Mouse (Mus musculus) layer of hippocampus, postnatal 36 days (tissue): ENCODE results near the gene Bcl11a. TPM values are rescaled to one million over a fixed set of nuclear protein-coding genes. Genes with fewer than 3 reads are reported as not detected.

ENCODE experiments used
- DNase-seq, 2 experiments: peaks; one replicate each; pipeline ENCODE4 v3.0.0; 2022
- total RNA-seq, 2 experiments: library from RNA; stranded (reverse); gene quantifications; 2 replicates each; pipeline ENCODE4 v1.2.3; 2021

Bcl11a gene
- total RNA-seq: 100 to 1,000 TPM; 112 to 113 TPM

DNA sequence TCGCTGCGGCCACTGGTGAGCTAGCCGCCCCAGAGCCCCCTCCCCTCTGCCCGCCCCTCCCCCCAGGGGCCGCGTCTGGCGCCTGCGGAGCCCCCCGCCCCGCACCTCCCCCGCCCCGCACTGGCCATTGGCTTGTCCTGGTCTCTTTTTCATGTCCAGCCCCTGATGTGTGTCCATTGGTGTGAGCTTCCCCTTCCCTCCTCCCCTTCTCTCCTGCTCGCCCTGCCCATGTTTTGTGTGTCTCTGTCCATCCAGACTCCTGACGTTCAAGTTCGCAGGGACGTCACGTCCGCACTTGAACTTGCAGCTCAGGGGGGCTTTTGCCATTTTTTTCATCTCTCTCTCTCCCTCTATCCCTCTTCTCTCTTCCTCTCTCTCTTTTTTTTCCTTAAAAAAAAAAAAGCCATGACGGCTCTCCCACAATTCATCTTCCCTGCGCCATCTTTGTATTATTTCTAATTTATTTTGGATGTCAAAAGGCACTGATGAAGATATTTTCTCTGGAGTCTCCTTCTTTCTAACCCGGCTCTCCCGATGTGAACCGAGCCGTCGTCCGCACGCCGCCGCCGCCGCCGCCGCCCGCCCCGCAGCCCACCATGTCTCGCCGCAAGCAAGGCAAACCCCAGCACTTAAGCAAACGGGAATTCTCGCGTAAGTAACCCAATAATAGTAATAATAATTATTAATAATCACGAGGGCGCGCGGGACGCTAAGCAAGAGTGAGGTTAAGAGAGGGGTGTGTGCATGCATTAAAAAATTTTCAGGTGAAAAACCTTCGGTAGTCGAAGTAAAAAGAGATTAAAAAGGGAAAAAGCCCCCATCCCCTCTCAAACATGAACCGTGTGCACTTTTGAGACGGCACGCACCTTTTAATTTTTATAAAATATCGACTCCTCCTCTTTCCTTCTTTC is at the start of gene Bcl11a:
Gene Bcl11a (plus strand): TSS at position 262 of the 911 bp plus-strand sequence.
- no peak for DNase-seq

DNA sequence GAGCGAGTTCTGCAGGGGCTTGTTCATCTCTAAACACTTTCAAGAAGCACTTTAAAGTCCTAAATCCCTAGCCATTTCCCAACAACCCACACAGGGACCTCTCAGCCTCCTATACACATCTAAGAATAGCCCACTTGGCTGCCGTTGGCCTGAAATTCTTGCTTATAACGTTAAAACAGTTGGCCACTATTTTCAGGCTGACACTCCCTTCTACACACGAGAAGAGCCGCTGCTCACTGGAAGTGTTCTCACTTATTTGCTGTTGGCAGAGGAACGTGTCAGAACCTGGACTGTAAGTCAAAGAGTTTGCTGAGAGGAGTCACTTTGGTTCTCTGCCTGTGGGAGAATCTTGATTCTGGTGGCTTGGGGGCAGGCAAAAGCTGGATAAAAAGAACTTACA is 33.8 kb upstream of the Bcl11a start:
- DNase-seq: no peak

DNA sequence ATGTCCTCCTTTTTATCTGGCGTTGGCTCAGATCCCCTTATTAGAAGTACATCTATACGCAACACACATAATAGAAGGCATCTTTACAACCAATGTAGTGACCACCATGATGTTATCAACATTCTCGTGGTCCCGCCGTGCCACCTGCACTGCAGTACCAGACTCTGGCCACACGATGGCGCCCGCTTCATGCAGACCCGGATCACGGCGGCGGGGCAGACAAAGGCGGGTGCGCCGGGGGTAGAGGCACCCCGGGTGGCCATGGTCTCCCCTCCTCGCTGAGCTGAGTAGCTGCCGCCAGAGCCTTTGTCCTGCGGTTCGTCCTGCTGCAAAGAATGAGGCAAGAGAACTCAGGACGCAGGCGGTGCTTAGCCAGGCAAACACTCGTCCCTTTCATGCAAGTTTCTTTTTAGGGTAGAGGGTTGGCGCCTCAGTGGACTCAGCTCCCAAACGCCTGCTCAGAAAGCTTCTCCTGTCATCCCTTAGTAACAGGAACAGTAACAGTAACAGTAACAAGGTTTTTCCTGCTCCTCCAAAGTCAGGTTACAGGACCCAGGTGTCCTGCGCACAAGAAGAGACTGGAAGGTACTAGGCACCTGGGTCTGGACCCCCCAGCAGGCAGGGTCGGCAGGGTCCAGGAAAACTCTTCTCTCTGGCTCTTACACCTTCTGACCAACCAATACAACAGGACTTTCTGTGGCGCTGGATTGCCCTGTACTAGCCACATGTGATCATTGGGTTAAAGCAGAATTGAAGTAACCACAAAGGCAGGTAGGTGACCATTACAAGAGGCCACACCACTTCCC is 28.4 kb upstream of the Bcl11a start:
- DNase-seq: peak; percentile 82 to 85

DNA sequence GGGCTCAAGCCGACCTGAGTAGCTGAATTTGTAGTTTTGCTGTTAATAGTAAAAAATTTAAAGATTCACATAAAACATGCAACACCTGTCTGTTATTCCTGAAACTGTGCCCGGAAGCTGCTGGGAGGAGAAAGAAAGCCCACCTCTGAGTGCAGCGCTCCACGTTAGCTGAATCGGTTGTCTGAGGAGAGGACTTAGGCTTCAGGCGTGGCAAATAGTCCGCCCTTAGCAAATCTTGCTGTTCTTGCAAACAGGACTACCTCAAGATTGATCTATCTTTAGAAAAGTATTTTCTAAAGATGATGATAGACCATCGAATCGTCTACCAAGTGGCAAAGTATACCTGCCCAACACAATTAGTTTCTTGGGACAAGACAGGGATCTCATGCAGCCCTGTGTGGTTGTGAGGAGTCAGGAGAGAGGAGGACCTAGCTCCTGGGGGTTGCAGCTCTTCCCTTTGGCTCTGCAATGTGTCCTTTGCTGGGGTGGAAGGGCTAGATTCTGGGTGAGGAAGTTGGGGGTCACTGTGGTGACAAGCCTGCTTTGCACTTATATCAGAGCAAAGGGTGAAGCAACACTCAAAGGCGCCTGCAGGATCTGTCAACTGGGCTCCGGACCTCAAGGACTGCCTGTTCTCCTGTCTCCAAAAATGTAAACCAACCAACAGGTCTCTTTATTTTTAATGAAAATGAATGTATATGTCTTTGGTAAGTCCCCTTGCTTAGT is 27.7 kb upstream of the Bcl11a start:
- no peak for DNase-seq

DNA sequence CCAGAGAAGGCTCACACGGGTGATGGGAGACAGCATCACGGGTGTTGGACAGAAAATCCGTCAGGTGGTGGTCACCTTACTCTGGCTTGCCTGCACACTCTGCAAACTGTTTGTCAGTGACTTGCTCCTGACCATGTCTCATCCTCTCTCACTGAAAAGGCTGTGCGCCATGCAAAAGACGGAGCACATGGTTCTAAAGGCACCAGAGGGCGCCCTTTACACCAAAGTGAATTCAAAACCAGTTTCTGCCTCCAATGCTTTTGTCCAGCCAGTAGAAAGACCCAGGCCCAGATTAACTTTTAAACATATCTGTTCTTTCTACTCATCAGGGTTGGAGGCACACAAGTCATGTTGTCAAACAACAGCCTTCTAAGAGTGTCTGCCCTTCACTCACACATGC is 25.0 kb upstream of the Bcl11a start:
- DNase-seq: no peak

DNA sequence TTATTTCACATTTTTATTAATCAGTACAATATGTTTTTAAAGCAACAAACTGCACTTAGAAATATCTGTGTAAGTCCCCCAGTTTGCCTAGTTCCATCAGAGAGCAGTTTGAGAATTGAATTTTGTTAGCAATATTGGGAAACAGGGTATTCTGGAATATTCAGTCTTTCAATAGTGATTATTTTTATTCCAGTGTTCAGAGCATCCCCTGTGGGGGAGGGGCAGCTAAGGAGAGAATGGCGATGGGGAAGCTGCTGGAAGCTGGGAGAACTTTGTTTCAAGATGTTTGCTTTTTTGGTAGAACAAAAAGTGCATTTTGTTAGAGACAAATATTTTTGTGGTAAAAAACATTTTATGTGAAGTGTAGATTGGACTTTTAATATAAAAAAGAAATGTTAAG is 18.7 kb upstream of the Bcl11a start:
- DNase-seq: no peak

DNA sequence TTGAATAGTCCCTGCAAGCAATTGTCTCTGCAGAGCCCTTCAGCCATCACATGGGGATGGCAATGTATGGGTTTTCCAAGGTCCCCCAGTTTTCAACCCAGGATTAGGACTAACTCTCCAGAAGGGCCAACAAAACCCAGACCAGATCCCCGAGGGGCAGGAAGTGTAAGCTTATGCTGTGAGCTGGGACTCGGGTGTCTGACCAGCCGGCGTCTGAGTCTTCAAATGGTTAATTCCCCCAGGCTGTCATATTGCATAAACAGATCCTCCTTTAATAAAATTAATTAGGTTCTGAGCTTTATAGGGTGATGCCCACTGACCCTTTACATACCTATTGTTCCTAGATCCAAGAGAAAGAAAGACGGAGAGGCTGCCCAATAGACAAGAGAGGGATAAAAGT is 17.4 kb upstream of the Bcl11a start:
- DNase-seq: no peak

DNA sequence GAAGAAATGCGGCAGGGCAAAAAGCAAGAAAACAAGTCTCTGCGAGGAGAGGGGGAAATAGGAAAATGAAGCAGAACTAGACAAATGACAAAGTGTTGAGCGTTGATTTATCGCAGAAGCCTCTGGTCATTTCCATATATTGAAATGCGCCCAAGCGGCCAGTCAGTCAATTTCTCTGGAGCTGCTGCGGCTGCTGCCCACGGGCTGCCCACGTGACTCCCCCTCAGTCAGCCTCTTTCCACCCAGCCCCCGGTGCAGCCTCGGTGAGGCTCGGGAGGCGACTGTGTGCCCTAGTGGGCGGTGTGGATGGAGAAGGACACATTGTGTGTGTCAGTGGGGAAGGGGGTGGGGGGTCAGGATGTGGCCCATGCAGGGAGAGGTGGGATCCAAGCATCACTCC is 16.0 kb upstream of the Bcl11a start:
- no peak for DNase-seq

DNA sequence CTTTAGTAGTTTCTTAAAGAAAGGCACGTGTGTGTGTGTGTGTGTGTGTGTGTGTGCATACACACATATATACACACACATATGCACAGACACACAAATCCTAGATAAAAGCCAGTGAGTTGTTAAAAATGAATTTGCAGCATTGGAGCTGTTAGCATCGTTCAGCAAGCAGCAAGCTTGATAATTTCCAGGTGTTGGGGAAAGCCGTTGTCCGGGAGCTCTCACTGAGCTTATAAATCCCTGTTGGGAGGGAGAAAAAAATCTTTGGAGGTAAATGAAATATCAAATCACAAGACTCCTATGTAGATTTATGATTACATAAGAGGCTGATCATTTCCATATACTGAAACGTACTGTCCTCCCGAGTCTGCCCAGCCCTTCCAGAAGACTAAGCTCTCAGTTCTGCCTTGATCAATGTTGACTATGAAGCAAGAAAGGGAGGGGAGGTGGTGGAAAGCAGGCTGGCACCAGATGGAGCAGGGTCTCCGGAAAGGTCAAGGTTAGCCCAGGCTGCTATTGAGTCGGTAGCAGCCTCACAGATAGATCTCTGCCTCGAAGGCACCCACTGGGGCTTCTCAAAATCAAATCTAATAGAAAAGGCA is 15.3 kb upstream of the Bcl11a start:
- DNase-seq: no peak

DNA sequence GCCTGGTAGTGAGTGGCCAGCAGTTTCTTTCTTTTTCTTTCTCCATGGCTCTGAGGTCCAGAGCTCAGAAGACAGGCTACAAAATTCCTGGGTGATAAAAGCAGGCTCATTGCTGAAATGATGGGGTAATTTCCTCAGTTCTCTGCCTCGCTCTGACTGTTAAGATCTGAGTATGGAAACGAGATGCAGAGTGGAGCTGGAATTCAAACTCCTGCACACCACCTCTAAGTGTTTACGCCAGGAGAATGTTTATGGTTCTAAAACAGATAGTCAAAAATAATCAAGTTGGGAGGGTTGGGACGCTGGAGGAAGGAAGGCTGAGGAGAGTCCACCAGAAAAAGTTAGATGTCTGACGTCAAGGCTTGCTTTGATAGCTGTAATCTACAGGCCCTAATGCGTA is 13.6 kb upstream of the Bcl11a start:
- no peak for DNase-seq

DNA sequence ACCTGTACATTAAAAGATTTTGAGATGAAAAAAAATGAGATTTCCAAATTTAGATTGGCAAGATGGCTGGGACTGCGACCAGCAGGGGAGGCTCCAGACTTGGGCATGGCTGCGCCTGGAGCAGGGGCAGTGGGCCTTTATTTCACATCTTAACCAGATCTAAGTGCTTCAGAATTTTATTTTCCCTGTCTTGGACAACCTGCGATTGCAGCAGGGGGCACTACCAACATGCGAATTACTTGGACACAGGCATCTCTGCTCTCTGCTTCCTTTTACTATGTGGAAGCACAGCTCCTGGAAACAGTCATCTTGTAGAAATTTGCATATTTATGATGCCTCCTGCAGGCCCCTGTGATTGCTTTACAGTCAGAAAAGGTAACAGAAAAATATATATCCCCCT is 12.5 kb upstream of the Bcl11a start:
- no peak for DNase-seq

DNA sequence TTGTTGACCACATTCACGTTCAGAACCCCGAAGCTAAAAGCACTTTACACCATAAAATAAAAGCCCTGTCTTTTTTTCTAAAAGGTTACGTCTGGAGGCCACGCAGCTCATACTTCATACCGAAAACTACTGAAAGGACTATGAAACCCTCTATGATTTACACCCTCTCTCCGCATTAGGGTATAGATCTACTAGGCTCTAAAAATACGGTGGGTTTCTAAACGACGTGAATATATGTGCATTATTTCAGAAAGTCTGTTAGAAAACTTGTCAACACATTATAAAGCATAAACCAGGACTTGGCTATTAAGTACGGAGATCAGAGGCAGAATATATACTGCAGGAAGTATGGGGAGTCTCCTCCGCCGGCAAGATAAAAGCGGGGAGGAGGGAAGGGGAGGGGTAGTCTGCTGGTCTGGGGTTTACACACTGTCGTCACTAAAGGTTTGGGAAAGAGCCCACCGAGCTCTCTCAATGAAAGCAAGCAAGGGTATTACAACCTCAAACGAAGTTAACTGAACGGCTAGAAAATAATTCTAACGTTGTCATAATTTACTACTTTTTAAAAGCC is 3.8 kb upstream of the Bcl11a start:
- DNase-seq: no peak

DNA sequence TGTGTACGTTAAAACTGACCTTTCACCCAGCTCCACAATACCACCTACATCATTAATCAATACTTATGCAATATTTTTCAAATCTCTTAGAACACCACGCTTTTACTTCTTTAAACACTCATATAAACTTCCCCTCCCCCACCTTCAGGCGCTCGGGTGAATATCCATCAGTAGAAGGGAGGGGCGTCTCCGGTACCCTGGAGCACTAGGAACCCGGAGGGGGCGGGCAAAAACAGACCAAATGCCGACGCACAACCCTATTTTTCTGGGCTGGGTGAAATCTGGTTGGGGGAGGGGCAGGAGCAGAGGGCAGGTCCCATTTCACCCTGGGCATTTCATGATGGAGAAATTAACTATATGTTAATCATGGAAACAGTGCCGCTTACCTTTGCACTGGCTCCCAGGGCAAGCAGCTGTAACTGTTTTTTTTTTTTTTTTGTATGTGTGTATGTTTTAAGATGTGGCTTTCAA is 3.2 kb upstream of the Bcl11a start, which contains the start of gene A830031A19Rik:
Gene A830031A19Rik (minus strand): TSS at position 421 of the 471 bp plus-strand sequence.
- DNase-seq: no peak

DNA sequence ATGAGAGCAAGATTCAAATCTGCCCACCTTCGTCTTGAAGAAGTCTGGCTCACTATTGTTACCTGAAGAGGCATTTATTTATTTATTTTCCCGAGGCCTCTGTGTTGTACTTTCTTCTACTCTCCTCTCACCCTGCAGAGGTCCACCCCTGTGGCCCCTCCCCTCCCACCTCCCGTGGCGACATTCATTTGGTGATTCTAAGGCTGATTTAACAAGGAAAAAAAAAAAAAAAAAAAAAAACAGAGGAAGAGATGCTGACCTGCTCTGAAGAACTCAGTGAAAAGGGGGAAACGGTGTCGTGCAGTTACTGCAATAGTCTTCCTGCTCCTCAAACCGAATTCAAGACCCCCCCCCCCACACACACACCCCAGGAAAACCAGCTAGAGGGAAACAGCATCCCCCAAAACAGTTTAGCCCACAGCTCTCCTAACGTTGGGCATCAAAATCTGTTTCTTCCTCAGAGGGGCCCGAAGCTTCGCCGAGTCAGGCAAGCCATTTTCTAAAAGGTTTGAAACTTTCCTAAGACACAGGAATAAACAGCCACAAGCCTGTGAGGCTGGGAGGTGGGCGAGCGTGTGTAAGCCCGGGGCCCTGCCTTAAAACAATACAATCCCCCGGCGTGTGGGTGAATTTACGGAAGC is 2.2 kb upstream of the Bcl11a start:
- DNase-seq: no peak

DNA sequence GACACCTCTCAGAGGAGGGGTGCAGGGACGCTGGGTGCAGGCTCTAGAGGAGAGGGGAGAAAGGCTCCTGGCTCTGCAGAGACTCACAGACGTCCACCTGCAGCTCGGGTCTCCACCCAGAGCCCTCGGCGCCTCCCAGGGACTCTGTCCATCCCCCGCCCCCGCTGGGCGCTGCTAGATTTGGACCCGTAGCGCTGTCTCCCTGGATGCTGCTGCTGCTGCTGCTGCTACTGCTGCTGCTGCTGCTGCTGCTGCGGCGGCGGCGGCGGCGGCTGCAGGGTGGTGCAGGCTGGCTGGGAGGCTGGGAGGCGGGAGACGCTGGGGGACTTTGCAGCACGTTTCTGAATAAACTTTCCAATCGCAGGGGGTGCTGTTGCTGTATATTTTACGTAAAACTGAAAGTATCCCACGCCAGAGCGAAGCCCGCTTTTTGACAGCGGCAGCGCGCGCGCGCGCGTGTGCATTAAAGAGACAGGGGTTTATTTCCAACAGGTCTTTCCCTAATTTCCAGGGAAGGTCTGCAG is 1.7 kb upstream of the Bcl11a start:
- DNase-seq: peak; percentile 75 to 81

DNA sequence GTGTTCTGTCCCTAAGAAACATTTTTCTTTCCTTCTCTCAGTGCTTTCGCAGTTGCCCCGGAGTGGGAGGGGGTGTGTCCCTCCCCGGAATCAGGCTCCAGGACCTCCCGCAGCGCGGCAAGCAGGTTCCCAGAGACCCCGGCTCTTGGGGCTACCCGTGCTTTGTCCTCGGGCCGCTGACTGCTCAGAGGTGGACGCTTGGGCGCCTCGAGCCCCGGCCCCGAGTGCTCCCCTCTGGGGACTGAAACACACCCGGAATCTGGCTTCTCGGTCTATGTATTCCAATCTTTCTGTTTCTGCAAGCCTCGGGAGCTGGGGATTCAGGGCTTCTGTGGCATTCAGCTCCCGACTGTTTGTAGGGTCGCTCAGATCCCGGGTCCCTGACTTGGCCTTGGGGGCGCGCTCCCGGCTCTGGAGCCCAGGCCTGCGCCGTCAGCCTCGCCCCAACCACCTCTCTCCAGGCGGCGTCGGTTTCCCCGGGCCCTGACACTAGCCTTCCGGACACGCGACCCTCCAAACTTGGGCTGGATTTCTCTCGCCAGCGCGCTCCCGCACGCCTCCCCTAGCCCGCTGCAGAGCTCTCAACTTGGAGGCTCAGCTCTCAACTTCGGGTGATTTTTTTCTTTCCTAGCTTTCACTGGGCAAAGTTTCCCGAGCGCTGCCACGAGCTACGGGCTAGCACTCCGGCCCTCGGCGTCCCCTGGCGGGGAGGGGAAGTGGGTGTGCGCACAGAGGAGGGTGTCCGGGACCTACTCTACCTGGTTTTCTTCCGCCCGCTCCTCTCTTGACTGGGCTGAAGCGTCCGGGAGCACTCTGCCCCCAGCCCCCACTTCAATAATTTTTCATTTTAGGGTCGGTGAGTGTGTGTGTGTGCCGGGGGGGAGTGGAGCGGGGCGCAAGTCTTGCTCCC is 780 bp upstream of the Bcl11a start:
- DNase-seq: no peak

DNA sequence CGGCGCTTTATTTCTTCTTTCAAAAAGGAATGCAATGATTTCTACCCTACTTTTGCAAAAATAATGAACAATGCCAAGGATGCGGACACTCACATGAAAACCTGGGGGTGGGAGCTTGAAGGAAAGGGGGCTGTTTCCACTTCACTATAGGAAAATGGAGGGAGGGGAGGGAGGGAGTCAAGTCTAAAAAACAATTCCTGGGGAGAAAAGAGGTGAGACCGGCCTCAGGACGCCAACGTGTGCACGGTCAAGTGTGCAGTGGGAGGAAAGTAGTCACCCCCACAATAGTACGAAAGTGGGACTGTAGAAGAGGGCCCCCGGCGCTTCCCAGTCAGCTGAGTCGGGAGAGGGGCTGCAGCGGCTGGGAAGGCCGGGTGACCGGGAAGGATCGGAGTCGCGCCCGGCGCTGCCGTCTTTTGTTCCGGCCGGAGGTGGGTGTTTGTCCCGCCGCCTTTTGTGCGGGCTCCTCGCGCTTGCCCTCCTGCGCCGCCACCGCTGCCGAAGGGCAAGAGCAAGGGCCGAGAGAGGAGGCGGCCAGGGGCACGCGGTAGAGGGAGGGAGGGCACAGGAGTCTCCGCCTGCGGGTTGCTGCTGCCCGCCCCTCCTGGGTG is 955 bp downstream of the Bcl11a start:
- DNase-seq: no peak

DNA sequence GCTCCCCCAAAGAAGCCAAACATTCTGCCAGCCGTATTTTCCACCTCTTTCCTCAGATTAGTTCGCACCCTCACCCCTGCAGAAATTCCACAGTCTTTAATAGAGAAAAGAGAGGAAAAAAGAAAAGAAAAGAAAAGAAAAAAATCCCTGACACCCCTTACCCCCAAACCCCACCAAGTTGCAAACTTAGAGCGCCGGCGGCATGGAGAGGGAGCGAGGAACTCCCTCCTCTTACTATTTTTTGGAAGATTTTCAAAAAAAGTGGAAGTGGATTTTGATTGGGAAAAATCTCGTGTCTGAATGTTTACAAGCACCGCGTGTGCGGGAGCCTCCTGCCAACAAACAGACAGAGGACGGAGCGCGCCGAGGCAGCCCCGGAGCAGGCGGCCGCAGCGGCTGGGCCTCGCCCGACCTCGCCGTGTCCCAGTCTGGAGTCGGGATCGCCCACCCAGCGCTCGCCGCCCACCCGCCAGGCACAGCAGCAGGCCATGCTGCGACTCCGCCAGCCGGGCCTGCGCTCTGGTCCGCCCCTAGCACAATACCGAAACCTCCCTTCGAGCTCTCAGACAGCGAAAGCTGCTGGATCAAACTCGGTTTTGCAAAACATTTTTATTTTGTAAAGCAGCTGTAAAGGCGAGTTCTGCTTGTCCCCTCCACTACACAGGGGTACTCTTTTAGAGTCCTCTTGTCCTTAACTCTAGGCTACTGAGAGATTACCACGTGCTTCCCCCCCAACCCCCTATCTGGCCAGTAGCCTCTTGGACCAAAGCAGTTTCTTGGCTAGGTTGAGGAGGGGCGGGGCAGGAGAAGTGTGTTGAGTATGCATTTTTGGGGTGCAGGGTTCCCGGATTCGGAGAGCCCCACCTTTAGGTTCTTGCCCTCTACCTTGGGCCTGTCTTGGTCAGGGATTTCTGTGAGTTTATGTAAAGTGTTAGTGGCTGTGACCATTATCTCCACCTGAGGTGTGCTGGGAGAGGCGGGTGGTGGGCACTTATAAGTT is 1.8 kb downstream of the Bcl11a start:
- peak; percentile 71 to 74 for DNase-seq
